Mouse (Mus musculus) fat pad, adult 2 months (tissue): ENCODE results near the gene E130308A19Rik.
"Not testable (repeated sequence)": the region's sequence is repeated elsewhere in the genome, so short reads cannot be mapped to it uniquely, and the experiment has no call there.

ENCODE experiments used
- DNase-seq: peaks from one replicate; pipeline ENCODE4 v3.0.0-alpha.2; 2011; ENCODE audit warnings: low read depth, low spot score; ENCODE audit errors: extremely low read depth

The E130308A19Rik gene

GRCm38 (mm10) chr4:59782853-59783684 is 157.1 kb downstream of the E130308A19Rik start:
- no peak for DNase-seq

- DNase-seq = peak; percentile 74
Measured at GRCm38 (mm10) chr4:59783685-59784279, 157.8 kb downstream of the E130308A19Rik start.

GRCm38 (mm10) chr4:59785412-59785811 is 159.4 kb downstream of the E130308A19Rik start:
- DNase-seq = no peak

GRCm38 (mm10) chr4:59786661-59787060 is 160.7 kb downstream of the E130308A19Rik start:
- no peak for DNase-seq

GRCm38 (mm10) chr4:59787126-59787525 is 161.1 kb downstream of the E130308A19Rik start:
- no peak for DNase-seq

GRCm38 (mm10) chr4:59789015-59789414 is 163.0 kb downstream of the E130308A19Rik start:
- peak; percentile 65 for DNase-seq

- DNase-seq = not testable (repeated sequence)
Measured at GRCm38 (mm10) chr4:59793626-59794025, 167.6 kb downstream of the E130308A19Rik start.

GRCm38 (mm10) chr4:59794116-59794515 is 168.1 kb downstream of the E130308A19Rik start:
- no peak for DNase-seq

GRCm38 (mm10) chr4:59795788-59796455 is 169.9 kb downstream of the E130308A19Rik start:
- DNase-seq = no peak

- no peak for DNase-seq
Measured at GRCm38 (mm10) chr4:59800181-59800580, 174.2 kb downstream of the E130308A19Rik start.

- DNase-seq = no peak
Measured at GRCm38 (mm10) chr4:59801489-59801888, 175.5 kb downstream of the E130308A19Rik start, which contains the start of gene Inip. TSS of gene Inip (minus strand) at chr4:59801589.

- no peak for DNase-seq
Measured at GRCm38 (mm10) chr4:59802107-59802506, 176.1 kb downstream of the E130308A19Rik start.

GRCm38 (mm10) chr4:59802792-59803191 is 176.8 kb downstream of the E130308A19Rik start:
- no peak for DNase-seq

- no peak for DNase-seq
Measured at GRCm38 (mm10) chr4:59803358-59803757, 177.3 kb downstream of the E130308A19Rik start.

GRCm38 (mm10) chr4:59804754-59805153 is 178.7 kb downstream of the E130308A19Rik start:
- no peak for DNase-seq

GRCm38 (mm10) chr4:59805181-59805967 is 179.4 kb downstream of the E130308A19Rik start, which contains the start of gene Snx30:
TSS of gene Snx30 (plus strand) at chr4:59805840.
- no peak for DNase-seq

GRCm38 (mm10) chr4:59805968-59806878 is 180.2 kb downstream of the E130308A19Rik start:
- DNase-seq = no peak

- DNase-seq = no peak
Measured at GRCm38 (mm10) chr4:59806879-59807195, 180.8 kb downstream of the E130308A19Rik start.

GRCm38 (mm10) chr4:59807521-59807920 is 181.5 kb downstream of the E130308A19Rik start:
- no peak for DNase-seq

- DNase-seq = no peak
Measured at GRCm38 (mm10) chr4:59808396-59808795, 182.4 kb downstream of the E130308A19Rik start.
